26 mouse cellular contexts compared by ENCODE assay signal in the genomic region with DNA sequence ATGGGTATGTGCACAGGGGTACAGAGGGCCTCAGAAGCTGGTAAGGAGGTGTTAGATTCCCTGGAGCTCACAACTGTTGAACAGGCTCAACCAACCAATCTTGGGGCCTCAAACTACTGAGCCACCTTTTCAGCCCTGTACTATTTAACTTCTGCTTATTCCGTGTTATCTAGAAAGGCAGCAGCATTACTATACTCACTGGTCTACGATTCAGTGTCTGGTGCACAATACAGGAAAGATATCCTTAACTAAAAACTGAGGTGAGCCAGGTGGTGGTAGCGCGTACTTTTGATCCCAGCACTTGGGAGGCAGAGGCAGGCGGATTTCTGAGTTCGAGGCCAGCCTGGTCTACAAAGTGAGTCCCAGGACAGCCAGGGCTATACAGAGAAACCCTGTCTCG.
"Had no signal": no experiment of that assay in that cellular context is flagged by ENCODE, and none has a peak within 500 bp of the region (broad histone marks: within the 10 kb centered on the region; RNA-seq: fewer than 3 reads in every experiment).

No protein-coding gene starts in this region.

- H3K27ac ChIP-seq: embryonic facial prominence, embryonic 10.5 days; embryonic facial prominence, embryonic 12.5 days; embryonic facial prominence, embryonic 13.5 days; embryonic facial prominence, embryonic 15.5 days; forebrain, embryonic 10.5 days; forebrain, embryonic 12.5 days; forebrain, embryonic 13.5 days; forebrain, embryonic 15.5 days; gastrocnemius, adult 2 months; heart, adult 2 months had no signal

- DNase-seq: cerebellum, adult 9-10 months; cerebellum, adult 9-11 months; cerebellum, postnatal 10 days; cerebellum, postnatal 14 days; cerebellum, postnatal 25 days; cerebellum, postnatal 36 days; embryo, embryonic 11 days; forebrain, postnatal 0 days; gastrocnemius, adult 2 months; gastrocnemius, postnatal 10 days; gastrocnemius, postnatal 14 days; gastrocnemius, postnatal 25 days; gastrocnemius, postnatal 36 days; heart, adult 11 months; heart, adult 18-20 months; heart, adult 2 months had no signal

- H3K4me1 ChIP-seq: embryonic facial prominence, embryonic 10.5 days; embryonic facial prominence, embryonic 12.5 days; embryonic facial prominence, embryonic 13.5 days; embryonic facial prominence, embryonic 15.5 days; forebrain, embryonic 10.5 days; forebrain, embryonic 12.5 days; forebrain, embryonic 13.5 days; forebrain, embryonic 15.5 days had no signal

- H3K9ac ChIP-seq: embryonic facial prominence, embryonic 12.5 days; embryonic facial prominence, embryonic 13.5 days; embryonic facial prominence, embryonic 15.5 days; forebrain, embryonic 12.5 days; forebrain, embryonic 13.5 days; forebrain, embryonic 15.5 days; forebrain, postnatal 0 days had no signal

- H3K4me2 ChIP-seq: embryonic facial prominence, embryonic 12.5 days; embryonic facial prominence, embryonic 13.5 days; embryonic facial prominence, embryonic 15.5 days; forebrain, embryonic 12.5 days; forebrain, embryonic 13.5 days; forebrain, embryonic 15.5 days had no signal

- H3K27me3 ChIP-seq: embryonic facial prominence, embryonic 12.5 days; embryonic facial prominence, embryonic 13.5 days; embryonic facial prominence, embryonic 15.5 days; forebrain, embryonic 12.5 days; forebrain, embryonic 13.5 days; forebrain, embryonic 15.5 days had no signal

- H3K9me3 ChIP-seq: embryonic facial prominence, embryonic 10.5 days; embryonic facial prominence, embryonic 12.5 days; embryonic facial prominence, embryonic 13.5 days; embryonic facial prominence, embryonic 15.5 days; forebrain, embryonic 10.5 days; forebrain, embryonic 12.5 days; forebrain, embryonic 13.5 days; forebrain, embryonic 15.5 days had no signal

- H3K4me3 ChIP-seq: embryonic facial prominence, embryonic 10.5 days; embryonic facial prominence, embryonic 12.5 days; embryonic facial prominence, embryonic 13.5 days; embryonic facial prominence, embryonic 15.5 days; erythroblast, embryonic 14.5 days; forebrain, embryonic 10.5 days; forebrain, embryonic 12.5 days; forebrain, embryonic 13.5 days; forebrain, embryonic 15.5 days; gastrocnemius, adult 2 months; heart, adult 2 months had no signal

- ATAC-seq: forebrain, embryonic 13.5 days; forebrain, embryonic 14.5 days; forebrain, embryonic 15.5 days; forebrain, postnatal 0 days had no signal
